Mouse (Mus musculus) heart, postnatal 0 days (tissue): Measurements from ENCODE around the gene Tm7sf2. TPM values are rescaled to one million over a fixed set of nuclear protein-coding genes. Genes with fewer than 3 reads are reported as not detected.
A peak's percentile ranks its signal among the peaks of the same experiment; 100 is the strongest.

ENCODE experiments used
- ATAC-seq: fragments of 200-750 bp; cut with Nextera tagmentation; 2 replicates; pipeline ENCODE4 v1.8.0; 2017; ENCODE audit warnings: low read depth, moderate number of reproducible peaks, moderate library complexity; ENCODE audit not compliant: insufficient read depth
- DNase-seq: peaks from one replicate; pipeline ENCODE4 v3.0.0-alpha.2; 2016; ENCODE audit warnings: low spot score
- H3K27ac ChIP-seq: fragments of 300-500 bp; sonication (generic); 2 replicates; pipeline ENCODE4 v1.5.1; 2014; ENCODE audit warnings: low read depth, mild to moderate bottlenecking
- H3K27me3 ChIP-seq: fragments of 300-500 bp; sonication (generic); 2 replicates; pipeline ENCODE4 v1.6.1; 2014; ENCODE audit warnings: low read length, mixed read lengths; ENCODE audit not compliant: control insufficient read depth, insufficient read depth
- H3K36me3 ChIP-seq: fragments of 300-500 bp; sonication (generic); replicated peaks from 2 replicates; pipeline ENCODE4 v1.6.1; 2014; ENCODE audit warnings: low read length, mixed read lengths; ENCODE audit not compliant: control insufficient read depth, insufficient read depth
- H3K4me1 ChIP-seq: fragments of 300-500 bp; sonication (generic); 2 replicates; pipeline ENCODE4 v1.6.1; 2014; ENCODE audit warnings: antibody characterized with exemption; ENCODE audit not compliant: control insufficient read depth, insufficient read depth
- H3K4me2 ChIP-seq: fragments of 300-500 bp; sonication (generic); 2 replicates; pipeline ENCODE4 v1.6.1; 2014; ENCODE audit warnings: low read depth, mild to moderate bottlenecking, low read length, moderate library complexity
- H3K4me3 ChIP-seq: fragments of 300-500 bp; sonication (generic); 2 replicates; pipeline ENCODE4 v1.5.1; 2014; ENCODE audit warnings: low read depth, low read length
- H3K9ac ChIP-seq: fragments of 300-500 bp; sonication (generic); replicated peaks from 2 replicates; pipeline ENCODE4 v1.6.1; 2014; ENCODE audit warnings: low read depth, low read length, mixed read lengths
- H3K9me3 ChIP-seq: fragments of 300-500 bp; sonication (generic); replicated peaks from 2 replicates; pipeline ENCODE4 v1.6.1; 2016; ENCODE audit warnings: low read length; ENCODE audit not compliant: control insufficient read depth
- CTCF ChIP-seq: IDR thresholded peaks from 2 replicates; pipeline ENCODE4 v1.5.1; 2016; ENCODE audit warnings: antibody characterized with exemption, control low read depth, low read depth
- EP300 ChIP-seq: IDR thresholded peaks from 2 replicates; pipeline ENCODE4 v1.6.1; 2016; ENCODE audit warnings: antibody characterized with exemption, low read depth
- WGBS: fragments of 180-500 bp; shearing (Covaris S2); extraction: QIAGEN DNeasy Blood & Tissue Kit; methylation state at CpG from one replicate; pipeline ENCODE4 v1.1.7; 2014; 5-methylcytosine and 5-hydroxymethylcytosine counted together
- polyA plus RNA-seq: library from polyadenylated mRNA; unstranded; fragments of >200 nt; fragmentation: Nextera tagmentation; extraction: Ambion mirVana; gene quantifications from 2 replicates; pipeline ENCODE4 v1.2.1, GENCODE M21; 2015
- total RNA-seq: library from RNA; depleted of rRNA; stranded (reverse); fragments of >200 nt; gene quantifications from 2 replicates; pipeline ENCODE4 v1.2.3, GENCODE M21; 2014; ENCODE audit warnings: low replicate concordance

The Tm7sf2 gene
- total and polyA plus RNA-seq, 2 experiments from 2014 or later: 3.3 to 14.4 TPM

DNA sequence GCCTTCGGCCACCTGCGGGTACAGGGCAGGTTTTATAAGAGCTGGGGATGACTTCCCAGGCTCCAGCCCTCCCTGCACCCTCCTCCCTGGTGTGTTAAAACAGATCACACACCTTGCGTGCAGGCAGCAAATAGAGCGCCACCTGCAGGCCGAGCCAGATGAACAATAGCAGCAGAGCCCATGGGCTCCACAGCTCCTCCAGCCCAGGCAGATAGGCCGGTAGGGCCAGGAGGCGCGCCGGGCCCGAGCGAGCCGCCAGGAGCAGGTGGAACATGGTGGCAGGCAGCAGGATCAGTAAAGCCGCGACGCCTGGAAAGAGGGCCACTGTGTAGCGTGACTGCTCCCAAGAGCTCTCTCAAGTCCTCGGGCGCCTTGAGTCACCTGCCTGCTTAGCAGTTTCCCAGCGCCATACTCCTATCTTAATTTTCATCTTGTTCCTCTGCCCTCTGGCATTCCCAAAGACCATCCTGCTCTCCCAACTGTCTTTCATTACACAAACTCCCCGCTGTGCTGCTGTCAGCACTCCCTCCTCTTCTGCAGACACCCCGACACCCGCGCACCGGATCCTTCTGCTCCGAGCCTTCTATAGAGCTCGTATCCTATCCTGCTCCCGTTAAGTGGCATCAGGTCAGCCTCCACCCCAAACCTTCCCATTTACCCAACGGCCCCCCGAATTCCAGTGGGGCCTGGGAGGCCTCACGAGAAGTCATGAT is 1.0 kb downstream of the Tm7sf2 start:
- 2% methylated on average over 30 of the region's 30 CpGs for WGBS
- peak; percentile 73 for DNase-seq

DNA sequence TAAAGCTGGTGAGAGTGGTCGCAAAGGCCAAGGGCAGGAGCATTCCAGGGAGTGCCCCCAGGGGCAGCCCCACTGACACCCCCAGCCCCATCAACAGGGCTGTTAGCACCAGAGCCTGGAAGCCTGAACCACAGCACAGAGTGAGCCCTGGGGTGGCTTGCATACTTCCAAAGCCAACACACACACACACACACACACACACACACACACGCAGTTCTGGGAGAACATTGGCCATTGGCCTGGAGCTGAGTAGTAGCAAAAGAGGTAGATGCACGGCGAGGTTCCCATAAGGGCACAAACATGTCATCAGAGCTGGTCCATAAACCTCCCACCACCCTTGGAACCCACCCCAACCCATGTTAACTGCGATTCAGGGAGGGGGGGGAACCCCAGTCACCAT is 1.6 kb downstream of the Tm7sf2 start:
- H3K4me3 ChIP-seq: peak overlapping the region; percentile 49; the same call in 1 of the 2 replicates
- no peaks in the 10 kb centered on the region for H3K27me3 ChIP-seq
- H3K36me3 ChIP-seq: peaks cover 32% of the 10 kb centered on the region
- H3K9me3 ChIP-seq: no peaks in the 10 kb centered on the region
- peak overlapping the region; percentile 93 for H3K4me2 ChIP-seq
- no peak for DNase-seq
- no peak overlapping the region for H3K9ac ChIP-seq
- 30% methylated on average over 5 of the region's 5 CpGs for WGBS
- H3K27ac ChIP-seq: no peak overlapping the region
- TF ChIP-seq CTCF (no peak), EP300 (no peak)
- no peak for ATAC-seq
- H3K4me1 ChIP-seq: peaks cover 26% of the 10 kb centered on the region

More for the DNA sequence above, 1.0 kb downstream of the Tm7sf2 start:
- no peaks in the 10 kb centered on the region for H3K9me3 ChIP-seq
- TF ChIP-seq CTCF: peak; percentile 81
- TF ChIP-seq EP300: no peak
- no peak overlapping the region for H3K27ac ChIP-seq
- H3K4me2 ChIP-seq: peak overlapping the region; percentile 93
- peak overlapping the region; percentile 49 for H3K4me3 ChIP-seq
- peaks cover 32% of the 10 kb centered on the region for H3K36me3 ChIP-seq
- no peaks in the 10 kb centered on the region for H3K27me3 ChIP-seq
- peaks cover 21% of the 10 kb centered on the region for H3K4me1 ChIP-seq
- peak overlapping the region; percentile 55 for H3K9ac ChIP-seq
- peak; percentile 65 for ATAC-seq

DNA sequence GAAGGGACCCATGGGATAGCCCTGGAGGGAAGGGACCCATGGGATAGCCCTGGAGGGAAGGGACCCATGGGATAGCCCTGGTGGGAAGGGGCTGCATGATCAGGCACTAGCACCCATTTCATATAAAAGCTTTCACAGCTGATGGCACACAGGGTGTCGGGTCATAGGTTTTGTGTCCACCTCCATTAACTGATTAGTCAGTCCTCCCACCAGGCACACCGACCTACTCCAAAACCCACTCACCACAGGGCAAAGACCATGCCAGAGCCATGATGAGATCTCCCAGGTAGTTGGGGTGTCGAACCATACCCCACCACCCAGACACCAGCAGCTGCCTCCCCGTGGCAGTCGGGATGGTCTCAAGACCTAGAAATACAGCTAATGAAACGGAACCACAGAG is 5.1 kb downstream of the Tm7sf2 start:
- DNase-seq: no peak
- Histone ChIP-seq H3K27me3 (no peaks in the 10 kb centered on the region), H3K4me1 (peaks cover 37% of the 10 kb centered on the region), H3K4me2 (no peak overlapping the region), H3K36me3 (peaks cover 12% of the 10 kb centered on the region), H3K4me3 (no peak overlapping the region), H3K9ac (no peak overlapping the region), H3K27ac (no peak overlapping the region), H3K9me3 (no peaks in the 10 kb centered on the region)
- no peak for ATAC-seq
- TF ChIP-seq CTCF (no peak), EP300 (no peak)
- WGBS: 89% methylated on average over 6 of the region's 6 CpGs

- Histone ChIP-seq H3K36me3 (peaks cover 12% of the 10 kb centered on the region), H3K4me2 (peak overlapping the region; percentile 92), H3K4me1 (peaks cover 35% of the 10 kb centered on the region), H3K27ac (peak overlapping the region; percentile 89; the same call in 1 of the 2 replicates), H3K27me3 (no peaks in the 10 kb centered on the region), H3K9me3 (no peaks in the 10 kb centered on the region), H3K4me3 (peak overlapping the region; percentile 78), H3K9ac (peak overlapping the region; percentile 84)
- TF ChIP-seq EP300: no peak
- TF ChIP-seq CTCF: no peak
- ATAC-seq (no peak), DNase-seq (no peak)
- 63% methylated on average over 5 of the region's 5 CpGs for WGBS
Measured at GRCm38 (mm10) chr19:6062418-6062817, 5.8 kb downstream of the Tm7sf2 start.

- H3K4me1 ChIP-seq: peaks cover 34% of the 10 kb centered on the region
- peak overlapping the region; percentile 89 for H3K27ac ChIP-seq
- H3K4me2 ChIP-seq: peak overlapping the region; percentile 92
- peak; percentile 5; the same call in 1 of the 2 replicates for ATAC-seq
- H3K9ac ChIP-seq: peak overlapping the region; percentile 84
- DNase-seq: peak; percentile 28
- under 1% methylated on average over 44 of the region's 44 CpGs for WGBS
- H3K9me3 ChIP-seq: no peaks in the 10 kb centered on the region
- TF ChIP-seq CTCF (no peak), EP300 (no peak)
- peaks cover 12% of the 10 kb centered on the region for H3K36me3 ChIP-seq
- H3K27me3 ChIP-seq: no peaks in the 10 kb centered on the region
- peak overlapping the region; percentile 78 for H3K4me3 ChIP-seq
Measured at GRCm38 (mm10) chr19:6061641-6062302, 6.4 kb downstream of the Tm7sf2 start.
